Mouse (Mus musculus) spleen, adult 10 weeks (tissue): ENCODE measurements around the gene Btbd35f29. TPM values are rescaled to one million over a fixed set of nuclear protein-coding genes. Genes with fewer than 3 reads are reported as not detected.

Experiments
- polyA plus RNA-seq: library from polyadenylated mRNA; stranded (reverse); fragments of 350-450 nt; fragmentation: Illumina TruSeq; extraction: RNeasy Lipid Tissue Mini Kit (QIAGEN cat#74804); gene quantifications from one replicate; pipeline ENCODE4 v1.2.3, GENCODE M21; 2015; ENCODE audit warnings: low replicate concordance; ENCODE audit not compliant: insufficient read depth

Gene Btbd35f29
- polyA plus RNA-seq, result not detected

DNA sequence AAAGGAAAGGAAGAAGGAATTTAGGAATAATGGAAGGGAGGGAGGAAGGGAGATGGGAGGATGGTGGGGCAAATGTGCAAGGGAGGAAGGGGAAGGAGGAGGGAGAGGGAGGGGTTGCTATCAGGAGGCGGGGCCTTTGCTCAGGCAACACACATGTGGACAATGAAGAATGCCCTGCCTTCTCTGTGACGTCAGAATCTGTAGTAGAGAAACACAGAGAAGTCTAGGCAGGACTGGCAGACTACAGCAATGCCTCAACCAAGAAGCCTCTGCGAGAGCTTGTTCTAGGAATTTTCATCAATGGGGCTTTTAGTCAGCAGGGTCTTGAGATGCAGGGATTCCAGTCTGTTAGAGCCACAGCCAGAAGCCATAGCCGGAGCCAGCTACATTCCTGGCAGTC lies at the start of gene Btbd35f29:
Gene Btbd35f29 (plus strand): TSS at position 301 of the 400 bp plus-strand sequence.

Other genes starting within 250 kb of the Btbd35f29 start
- gene Spin2f, start 136.2 kb downstream of the Btbd35f29 start, polyA plus RNA-seq, result not detected
- gene Btbd35f26, start 218.8 kb downstream of the Btbd35f29 start, polyA plus RNA-seq, result not detected